27 mouse cellular contexts compared by ENCODE assay signal in the genomic region with DNA sequence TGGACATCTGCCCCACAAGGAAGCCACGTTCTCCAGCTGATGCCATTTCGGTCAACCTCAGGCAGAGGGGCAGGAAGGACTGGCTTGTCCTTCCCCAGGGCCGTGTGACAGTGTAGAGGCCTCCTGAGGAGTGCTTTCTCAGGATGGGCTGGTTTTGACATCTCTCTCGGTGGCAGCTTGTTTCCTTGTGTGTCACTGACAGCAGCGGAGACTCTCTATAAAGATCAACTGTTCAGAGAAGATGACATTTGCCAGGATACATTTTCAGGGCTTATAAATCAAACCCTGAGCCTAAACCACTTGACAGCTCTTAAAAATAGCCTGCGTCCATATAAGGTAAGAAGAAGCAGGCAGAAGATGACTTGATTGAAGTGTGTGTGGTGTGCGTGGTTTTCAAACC. TPM values are rescaled to one million over a fixed set of nuclear protein-coding genes. Genes with fewer than 3 reads are reported as not detected.
DNase-seq lines count a peak whose midpoint lies in the region; ATAC-seq and TF ChIP-seq lines count a peak whose summit lies in the region.
"Had no signal": no experiment of that assay in that cellular context is flagged by ENCODE, and none has a peak within 500 bp of the region (broad histone marks: within the 10 kb centered on the region; RNA-seq: fewer than 3 reads in every experiment).

No protein-coding gene starts in this region.

- H3K4me1 ChIP-seq in intestine, embryonic 14.5 days (replicated peaks; ENCODE audit: control insufficient read depth, insufficient read depth, low read length): no peaks in the 10 kb centered on the region; the same call in 1 of the 2 replicates
- no peaks in the 10 kb centered on the region for H3K4me1 ChIP-seq in intestine, postnatal 0 days (replicated peaks; ENCODE audit: control insufficient read depth, insufficient read depth, low read length)
- no peaks in the 10 kb centered on the region for H3K4me1 ChIP-seq in stomach, postnatal 0 days (replicated peaks; ENCODE audit: control insufficient read depth, insufficient read depth)
- H3K4me1 ChIP-seq: embryonic facial prominence, embryonic 15.5 days; forebrain, embryonic 12.5 days; forebrain, embryonic 15.5 days had no signal

- H3K27ac ChIP-seq in intestine, embryonic 14.5 days (ENCODE audit: low read depth): peak overlapping the region; percentile 41
- H3K27ac ChIP-seq in intestine, postnatal 0 days (ENCODE audit: low read depth, low read length): no peak overlapping the region
- no peak overlapping the region for H3K27ac ChIP-seq in stomach, postnatal 0 days (replicated peaks)
- H3K27ac ChIP-seq: embryonic facial prominence, embryonic 15.5 days; forebrain, embryonic 12.5 days; forebrain, embryonic 15.5 days; heart, embryonic 15.5 days; hindbrain, embryonic 14.5 days; hindbrain, postnatal 0 days had no signal

- no peak overlapping the region for H3K9ac ChIP-seq in intestine, embryonic 14.5 days (ENCODE audit: low read length)
- no peak overlapping the region for H3K9ac ChIP-seq in intestine, postnatal 0 days (ENCODE audit: low read depth, low read length)
- 0 out of 2 replicates have a peak overlapping the region, but pooled peaks have one; percentile 13 for H3K9ac ChIP-seq in stomach, postnatal 0 days (ENCODE audit: low read length)
- H3K9ac ChIP-seq: embryonic facial prominence, embryonic 15.5 days; forebrain, embryonic 12.5 days; forebrain, embryonic 15.5 days; heart, embryonic 12.5 days; heart, embryonic 15.5 days; hindbrain, embryonic 14.5 days had no signal

- no peaks in the 10 kb centered on the region for H3K9me3 ChIP-seq in intestine, embryonic 14.5 days (ENCODE audit: control insufficient read depth, low read length)
- H3K9me3 ChIP-seq in intestine, postnatal 0 days (ENCODE audit: control insufficient read depth): no peaks in the 10 kb centered on the region
- H3K9me3 ChIP-seq in stomach, postnatal 0 days (ENCODE audit: control insufficient read depth, low read length): no peaks in the 10 kb centered on the region
- H3K9me3 ChIP-seq: embryonic facial prominence, embryonic 15.5 days; forebrain, embryonic 12.5 days; forebrain, embryonic 15.5 days; heart, embryonic 12.5 days; heart, embryonic 15.5 days had no signal

- 45% methylated on average over 7 of the region's 7 CpGs for WGBS in intestine, embryonic 14.5 days
- 69% methylated on average over 7 of the region's 7 CpGs for WGBS in intestine, postnatal 0 days
- 54% methylated on average over 7 of the region's 7 CpGs for WGBS in stomach, postnatal 0 days

- no peaks in the 10 kb centered on the region for H3K36me3 ChIP-seq in intestine, embryonic 14.5 days (ENCODE audit: control insufficient read depth, insufficient read depth, low read length)
- peaks cover 17% of the 10 kb centered on the region; the same call in 1 of the 2 replicates for H3K36me3 ChIP-seq in intestine, postnatal 0 days (ENCODE audit: control insufficient read depth, insufficient read depth)
- no peaks in the 10 kb centered on the region; the same call in 1 of the 2 replicates for H3K36me3 ChIP-seq in stomach, postnatal 0 days (ENCODE audit: control insufficient read depth, insufficient read depth, low read length)
- H3K36me3 ChIP-seq: embryonic facial prominence, embryonic 15.5 days; heart, embryonic 12.5 days; heart, embryonic 15.5 days had no signal

- no peak for ATAC-seq in intestine, embryonic 14.5 days (replicated peaks; ENCODE audit: low FRiP score, low TSS enrichment, low read depth)
- ATAC-seq in intestine, postnatal 0 days: no peak
- no peak; the same call in 1 of the 2 replicates for ATAC-seq in stomach, postnatal 0 days (ENCODE audit: low FRiP score, low TSS enrichment)
- ATAC-seq: CD4-positive, CD25-positive, alpha-beta regulatory T cell, adult 4 months; forebrain, embryonic 15.5 days; hindbrain, postnatal 0 days; inflammation-experienced regulatory T-cells, adult 6 months had no signal

- peak; percentile 55 for DNase-seq in gastrocnemius, adult 18-20 months (ENCODE audit: low spot score)
- DNase-seq in gastrocnemius, postnatal 36 days: no peak
- DNase-seq in intestine, embryonic 14.5 days (ENCODE audit: low spot score): no peak
- peak; percentile 75 for DNase-seq in skeletal muscle tissue, adult 2 months (ENCODE audit: low read depth, low spot score)
- DNase-seq in stomach, postnatal 0 days (ENCODE audit: low spot score): no peak
- DNase-seq: adrenal gland, adult 8-10 months; adrenal gland, postnatal 25 days; cerebellum, adult 11-12 months; cerebellum, adult 8-10 months; cerebellum, postnatal 10 days; cerebellum, postnatal 36 days; embryo, embryonic 11 days; gastrocnemius, postnatal 25 days; heart, adult 11 months; heart, postnatal 10 days; heart, postnatal 36 days; kidney, adult 2 months had no signal

- intact Hi-C loops in gastrocnemius, postnatal 36 days (cut with DNase I): no loop called here

- H3K4me2 ChIP-seq in intestine, embryonic 14.5 days (ENCODE audit: low read length): no peak overlapping the region
- H3K4me2 ChIP-seq in intestine, postnatal 0 days (replicated peaks; ENCODE audit: low read depth): no peak overlapping the region
- H3K4me2 ChIP-seq in stomach, postnatal 0 days (replicated peaks; ENCODE audit: low read depth): no peak overlapping the region
- H3K4me2 ChIP-seq: embryonic facial prominence, embryonic 15.5 days; forebrain, embryonic 12.5 days; forebrain, embryonic 15.5 days; heart, embryonic 12.5 days; heart, embryonic 15.5 days; hindbrain, embryonic 14.5 days had no signal

- no peak for TF ChIP-seq EP300 in stomach, postnatal 0 days (optimal IDR thresholded peaks at IDR 0.05)

- H3K4me3 ChIP-seq in intestine, embryonic 14.5 days (ENCODE audit: low read depth, low read length): no peak overlapping the region
- H3K4me3 ChIP-seq in intestine, postnatal 0 days (ENCODE audit: low read depth, low read length): no peak overlapping the region
- no peak overlapping the region for H3K4me3 ChIP-seq in stomach, postnatal 0 days (ENCODE audit: low read depth, low read length)
- H3K4me3 ChIP-seq: embryonic facial prominence, embryonic 15.5 days; forebrain, embryonic 12.5 days; forebrain, embryonic 15.5 days; heart, embryonic 12.5 days; heart, embryonic 15.5 days had no signal

- no peak for TF ChIP-seq CTCF in intestine, postnatal 0 days (IDR thresholded peaks at IDR 0.05; ENCODE audit: low read depth)
- TF ChIP-seq CTCF in stomach, postnatal 0 days (IDR thresholded peaks at IDR 0.05; ENCODE audit: low read depth): no peak

- no peaks in the 10 kb centered on the region for H3K27me3 ChIP-seq in intestine, embryonic 14.5 days (replicated peaks; ENCODE audit: control insufficient read depth, insufficient read depth, low read length)
- H3K27me3 ChIP-seq in intestine, postnatal 0 days (replicated peaks; ENCODE audit: control insufficient read depth, insufficient read depth, low read length): no peaks in the 10 kb centered on the region
- H3K27me3 ChIP-seq in stomach, postnatal 0 days (ENCODE audit: control insufficient read depth, insufficient read depth, low read length): no peaks in the 10 kb centered on the region
- H3K27me3 ChIP-seq: embryonic facial prominence, embryonic 15.5 days; forebrain, embryonic 12.5 days; forebrain, embryonic 15.5 days had no signal

RNA-seq across cellular contexts. Expression of gene Ccdc88c, which starts 59.0 kb away (rescaled TPM):
- total RNA-seq in gastrocnemius, adult 18-20 months (2021): 10 to 100 TPM; 30.1 to 34.5 TPM
- total RNA-seq in gastrocnemius, postnatal 36 days (2021): 10 to 100 TPM; 32.3 to 33.9 TPM
- polyA plus RNA-seq in intestine, embryonic 14.5 days (2014; fragmentation: Nextera tagmentation; extraction: Ambion mirVana): 14.5 and 15.2 TPM in 2 replicates
- polyA plus RNA-seq in intestine, postnatal 0 days (2015; fragmentation: Nextera tagmentation; extraction: Ambion mirVana): 11.7 and 14.4 TPM in 2 replicates
- 5.7 and 6.0 TPM in 2 replicates for polyA plus RNA-seq in stomach, postnatal 0 days (2015; fragmentation: Nextera tagmentation; extraction: Ambion mirVana)

Comparison
In these comparisons a context has a peak if more than half of its experiments do, and no peak if none do; other contexts are left out.
1. DNase-seq: peak in gastrocnemius, adult 18-20 months (single experiment) and skeletal muscle tissue, adult 2 months (single experiment); none in gastrocnemius, postnatal 36 days (0 of 2), intestine, embryonic 14.5 days (single experiment) and stomach, postnatal 0 days (single experiment).